Mouse (Mus musculus) heart, embryonic 10.5 days (tissue): ENCODE data around the gene Faap20. TPM values are rescaled to one million over a fixed set of nuclear protein-coding genes. Genes with fewer than 3 reads are reported as not detected.

Experiments used
- DNase-seq: peaks from one replicate; pipeline ENCODE4 v3.0.0-alpha.2; 2017; ENCODE audit warnings: low spot score
- H3K27ac ChIP-seq: fragments of 300-500 bp; sonication (generic); 2 replicates; pipeline ENCODE4 v1.5.1; 2016; ENCODE audit warnings: mild to moderate bottlenecking
- H3K27me3 ChIP-seq: fragments of 300-500 bp; sonication (generic); 2 replicates; pipeline ENCODE4 v1.6.1; 2016; ENCODE audit warnings: mild to moderate bottlenecking; ENCODE audit not compliant: poor library complexity, insufficient read depth, severe bottlenecking
- H3K36me3 ChIP-seq: fragments of 300-500 bp; sonication (generic); 2 replicates; pipeline ENCODE4 v1.6.1; 2016; ENCODE audit warnings: mild to moderate bottlenecking, moderate library complexity
- H3K4me1 ChIP-seq: fragments of 300-500 bp; sonication (generic); 2 replicates; pipeline ENCODE4 v1.6.1; 2016; ENCODE audit warnings: mild to moderate bottlenecking
- H3K4me3 ChIP-seq: fragments of 300-500 bp; sonication (generic); 2 replicates; pipeline ENCODE4 v1.5.1; 2016; ENCODE audit warnings: mild to moderate bottlenecking, moderate library complexity
- H3K9me3 ChIP-seq: fragments of 300-500 bp; sonication (generic); 2 replicates; pipeline ENCODE4 v1.6.1; 2016; ENCODE audit warnings: mild to moderate bottlenecking, moderate library complexity
- WGBS: fragments of 180-500 bp; shearing (Covaris S2); methylation state at CpG from one replicate; pipeline ENCODE4 v1.1.7; 2016; 5-methylcytosine and 5-hydroxymethylcytosine counted together
- polyA plus RNA-seq: library from polyadenylated mRNA; unstranded; fragments of >200 nt; fragmentation: Nextera tagmentation; extraction: Ambion mirVana; gene quantifications from 2 replicates; pipeline ENCODE4 v1.2.1, GENCODE M21; 2016

Gene Faap20
- polyA plus RNA-seq, 1 experiment from 2014 or later, result 87.4 TPM

DNA sequence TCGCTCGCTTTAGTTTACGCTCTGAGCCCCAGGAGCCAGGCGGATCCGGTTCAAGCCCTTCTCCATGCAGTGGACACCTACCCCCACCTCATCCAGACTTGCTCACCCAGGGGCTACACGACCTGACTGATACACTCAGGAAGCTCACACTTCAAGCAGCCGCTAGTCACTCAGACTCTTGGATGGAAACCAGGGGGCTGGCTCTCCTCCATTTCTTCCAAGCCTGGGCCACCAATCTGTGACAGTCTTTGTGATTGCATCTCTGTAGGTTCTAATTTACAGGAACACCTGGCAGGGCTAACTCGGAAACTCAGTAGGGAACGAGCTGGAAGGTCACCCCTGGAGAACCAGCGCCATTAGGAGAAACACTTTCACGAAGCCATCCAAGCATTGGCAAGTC is 38.1 kb downstream of the Faap20 start:
- Histone ChIP-seq H3K4me3 (no peak overlapping the region), H3K36me3 (no peaks in the 10 kb centered on the region), H3K27ac (no peak overlapping the region), H3K4me1 (peaks cover 32% of the 10 kb centered on the region), H3K27me3 (no peaks in the 10 kb centered on the region), H3K9me3 (no peaks in the 10 kb centered on the region)
- 84% methylated on average over 11 of the region's 11 CpGs for WGBS
- no peak for DNase-seq

DNA sequence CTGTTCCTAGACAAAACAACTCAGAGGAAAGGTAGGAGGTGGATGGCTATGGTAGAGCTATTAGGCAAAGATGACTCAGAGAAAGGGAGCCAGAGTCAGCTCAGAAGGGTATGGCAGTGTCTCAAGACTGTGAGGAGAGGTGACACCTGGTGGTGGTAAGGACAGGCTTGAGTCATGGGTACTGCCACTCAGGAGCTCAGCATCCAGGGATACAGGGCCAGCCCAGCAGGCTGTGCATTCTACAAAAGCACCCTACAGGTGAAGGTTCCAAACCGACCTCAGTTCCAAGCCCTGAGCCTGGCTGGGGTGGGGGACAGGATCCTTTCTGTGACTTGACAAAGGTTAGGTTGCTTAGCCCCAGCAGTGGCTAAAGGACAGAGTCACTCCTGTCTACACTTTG is 39.0 kb downstream of the Faap20 start:
- no peak for DNase-seq
- 67% methylated on average over 1 of the region's 1 CpGs for WGBS
- no peaks in the 10 kb centered on the region for H3K27me3 ChIP-seq
- no peaks in the 10 kb centered on the region for H3K36me3 ChIP-seq
- H3K4me1 ChIP-seq, result peaks cover 23% of the 10 kb centered on the region
- H3K4me3 ChIP-seq, result no peak overlapping the region
- H3K9me3 ChIP-seq, result no peaks in the 10 kb centered on the region
- H3K27ac ChIP-seq, result no peak overlapping the region

DNA sequence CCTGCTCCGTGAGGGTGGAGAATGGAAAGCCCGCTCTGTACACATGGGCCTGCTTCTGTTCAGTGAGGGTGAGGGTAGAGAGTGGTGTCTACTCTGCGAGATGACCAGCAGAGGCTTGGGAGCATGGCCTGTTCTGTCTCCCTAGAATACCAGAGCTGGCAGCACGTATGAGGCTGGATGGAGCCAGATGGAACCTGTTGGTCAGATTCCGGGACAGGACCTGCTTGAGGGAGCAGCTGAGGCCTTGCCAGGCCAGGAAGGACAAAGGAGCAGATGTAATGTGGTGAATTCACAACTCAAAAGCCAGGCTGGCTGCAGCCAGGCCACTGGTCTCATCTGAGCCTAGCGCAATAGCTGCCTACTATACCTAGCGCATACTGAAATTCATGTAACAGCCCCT is 40.4 kb downstream of the Faap20 start:
- H3K4me1 ChIP-seq, result peaks cover 13% of the 10 kb centered on the region
- no peaks in the 10 kb centered on the region for H3K27me3 ChIP-seq
- no peaks in the 10 kb centered on the region for H3K9me3 ChIP-seq
- no peak for DNase-seq
- H3K4me3 ChIP-seq, result no peak overlapping the region
- H3K27ac ChIP-seq, result no peak overlapping the region
- WGBS, result 92% methylated on average over 7 of the region's 7 CpGs
- H3K36me3 ChIP-seq, result no peaks in the 10 kb centered on the region

DNA sequence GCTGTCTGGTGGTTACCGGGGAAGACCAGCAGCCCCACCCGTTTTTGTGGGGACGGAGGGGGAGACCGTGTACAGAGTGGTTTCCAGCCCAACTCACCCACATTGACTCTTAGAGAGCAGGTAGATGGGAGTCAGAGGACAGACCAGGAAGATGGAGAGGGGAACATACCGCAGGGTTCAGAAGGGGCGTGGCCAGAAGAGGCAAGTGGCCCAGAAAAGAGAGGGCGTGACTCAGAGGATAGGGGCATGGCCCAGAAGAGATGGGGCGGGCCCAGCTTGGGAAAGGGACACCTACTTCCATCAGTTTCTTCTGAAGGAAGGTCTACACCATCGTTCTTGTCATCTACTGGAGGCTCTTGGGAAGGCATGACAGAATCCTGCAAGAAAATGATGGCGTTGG is 43.3 kb downstream of the Faap20 start:
- Histone ChIP-seq H3K36me3 (no peaks in the 10 kb centered on the region), H3K4me3 (no peak overlapping the region), H3K27ac (no peak overlapping the region), H3K9me3 (no peaks in the 10 kb centered on the region), H3K4me1 (peaks cover 8% of the 10 kb centered on the region), H3K27me3 (no peaks in the 10 kb centered on the region)
- DNase-seq, result no peak
- WGBS, result 75% methylated on average over 10 of the region's 10 CpGs

DNA sequence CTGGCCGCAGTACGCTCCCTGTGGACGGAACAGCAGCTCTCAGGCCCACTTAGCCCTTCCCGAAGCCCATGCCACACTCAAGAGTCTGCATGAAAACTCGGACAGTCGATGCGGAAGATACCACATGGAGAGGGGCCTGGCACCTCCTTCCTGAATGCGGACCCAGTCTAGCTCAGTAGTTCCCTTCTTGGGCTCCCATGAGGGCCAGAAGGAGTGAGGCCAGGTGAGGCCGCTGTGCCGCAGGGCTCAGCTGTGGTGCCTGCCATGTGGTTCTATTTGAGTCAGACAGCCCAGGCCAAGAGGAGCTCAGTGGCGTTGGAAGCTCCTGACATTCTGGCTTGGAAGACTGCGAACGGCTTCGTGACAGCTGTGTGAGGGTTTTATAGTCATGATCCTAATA is 44.8 kb downstream of the Faap20 start:
- no peak overlapping the region for H3K27ac ChIP-seq
- 88% methylated on average over 14 of the region's 14 CpGs for WGBS

DNA sequence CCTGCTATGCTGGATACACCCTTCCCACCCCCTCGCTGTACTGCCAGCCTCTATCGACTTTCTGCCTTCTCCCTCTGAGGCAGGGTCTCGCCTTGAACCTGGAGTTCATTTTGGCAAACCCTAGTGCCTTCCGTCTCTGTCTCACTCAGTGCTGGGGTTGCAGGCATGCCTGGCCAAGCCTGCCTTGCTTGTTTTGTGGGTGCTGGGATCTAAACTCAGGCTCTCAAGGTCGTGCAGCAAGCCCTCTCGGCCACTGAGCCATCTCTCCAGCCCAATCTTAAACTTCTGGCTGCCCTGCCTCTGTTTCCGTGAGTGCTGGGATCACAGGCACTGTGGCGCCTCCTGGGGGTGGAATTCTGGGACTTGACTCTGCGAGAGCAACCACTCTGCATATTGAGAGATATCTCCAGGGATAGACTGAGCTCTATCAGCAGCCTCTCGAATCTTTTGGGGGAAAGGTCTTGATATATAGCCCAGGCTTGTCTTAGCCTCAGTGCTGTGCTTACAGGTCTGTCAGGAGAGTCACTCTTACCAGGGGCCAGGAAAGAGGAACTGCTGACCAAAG is 45.5 kb downstream of the Faap20 start:
- no peak overlapping the region for H3K4me3 ChIP-seq
- 69% methylated on average over 10 of the region's 10 CpGs for WGBS
- peaks cover 8% of the 10 kb centered on the region for H3K4me1 ChIP-seq
- no peaks in the 10 kb centered on the region for H3K9me3 ChIP-seq
- DNase-seq, result no peak
- H3K27ac ChIP-seq, result no peak overlapping the region
- H3K36me3 ChIP-seq, result no peaks in the 10 kb centered on the region
- no peaks in the 10 kb centered on the region for H3K27me3 ChIP-seq

More for the DNA sequence above, 44.8 kb downstream of the Faap20 start:
- Histone ChIP-seq H3K9me3 (no peaks in the 10 kb centered on the region), H3K36me3 (no peaks in the 10 kb centered on the region), H3K4me3 (no peak overlapping the region), H3K27me3 (no peaks in the 10 kb centered on the region), H3K4me1 (peaks cover 8% of the 10 kb centered on the region)
- DNase-seq, result no peak

DNA sequence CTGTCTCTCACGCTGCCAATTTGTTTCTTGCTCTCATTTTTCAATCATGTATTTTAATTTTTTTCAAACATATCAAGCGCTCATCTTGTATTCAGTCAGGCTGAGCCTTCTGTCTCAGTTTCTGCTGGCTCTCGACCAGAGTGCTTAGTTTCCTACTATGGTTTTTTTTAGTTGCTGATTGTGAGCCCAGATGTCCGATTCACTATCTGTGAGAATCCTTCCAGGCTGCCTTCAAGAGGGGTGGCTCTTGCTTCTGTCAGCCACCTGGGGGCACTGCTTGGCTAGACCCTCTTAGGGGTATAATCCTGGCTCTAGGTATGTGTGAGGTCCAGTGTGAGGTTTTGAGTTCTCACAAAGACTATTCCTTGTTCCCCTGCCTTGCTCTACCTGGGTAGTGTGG is 46.4 kb downstream of the Faap20 start:
- Histone ChIP-seq H3K36me3 (no peaks in the 10 kb centered on the region), H3K4me1 (peaks cover 4% of the 10 kb centered on the region), H3K9me3 (no peaks in the 10 kb centered on the region), H3K27ac (no peak overlapping the region), H3K27me3 (no peaks in the 10 kb centered on the region), H3K4me3 (no peak overlapping the region)
- WGBS, result 58% methylated on average over 4 of the region's 4 CpGs
- DNase-seq, result no peak

DNA sequence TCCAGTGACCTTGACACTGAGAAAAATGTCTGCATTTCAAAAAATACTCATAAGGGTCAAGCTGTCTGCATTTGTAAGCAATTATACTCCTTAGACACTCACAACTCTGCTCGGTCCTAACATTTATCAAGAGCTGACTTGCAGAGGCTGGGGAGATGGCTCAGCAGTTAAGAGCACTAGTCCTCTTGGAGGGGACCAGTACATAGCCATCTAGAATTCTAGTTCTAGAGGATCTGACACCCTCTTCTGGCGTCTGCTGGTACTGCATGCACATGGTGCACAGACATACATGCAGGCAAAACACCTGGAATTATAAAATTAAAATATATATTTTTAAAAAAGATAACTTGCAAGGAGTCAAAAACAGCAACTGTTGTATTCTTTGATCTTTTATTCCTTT is 47.5 kb downstream of the Faap20 start:
- DNase-seq, result no peak
- WGBS, result 50% methylated on average over 2 of the region's 2 CpGs
- H3K9me3 ChIP-seq, result no peaks in the 10 kb centered on the region

DNA sequence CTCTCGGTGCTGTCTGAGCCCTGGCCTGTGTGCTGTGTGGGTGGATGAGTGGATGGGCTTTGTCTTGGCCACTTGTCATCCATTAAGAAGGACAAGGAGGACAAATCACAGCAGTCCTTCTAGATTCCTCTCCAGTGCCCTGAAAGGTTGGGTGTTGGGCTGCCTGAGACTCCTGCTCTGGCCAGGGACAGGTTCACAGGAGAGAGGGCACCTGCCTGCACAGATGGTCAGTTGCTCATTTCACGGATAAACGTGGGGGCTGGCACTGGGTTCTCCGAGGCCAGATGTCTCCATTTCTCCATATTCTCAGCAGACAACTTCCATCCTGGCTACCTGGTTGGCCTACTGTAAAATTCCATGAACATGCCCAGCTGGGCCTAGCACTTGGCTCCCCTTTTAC is 49.2 kb downstream of the Faap20 start:
- no peak overlapping the region for H3K4me3 ChIP-seq
- no peak overlapping the region for H3K27ac ChIP-seq
- 82% methylated on average over 4 of the region's 4 CpGs for WGBS
- H3K27me3 ChIP-seq, result no peaks in the 10 kb centered on the region
- H3K4me1 ChIP-seq, result peaks cover 3% of the 10 kb centered on the region; the same call in 1 of the 2 replicates
- no peak for DNase-seq
- no peaks in the 10 kb centered on the region for H3K9me3 ChIP-seq
- no peaks in the 10 kb centered on the region for H3K36me3 ChIP-seq

More for the DNA sequence above, 47.5 kb downstream of the Faap20 start:
- H3K27me3 ChIP-seq, result no peaks in the 10 kb centered on the region
- no peak overlapping the region for H3K4me3 ChIP-seq
- no peak overlapping the region for H3K27ac ChIP-seq
- H3K4me1 ChIP-seq, result peaks cover 1% of the 10 kb centered on the region; the same call in 1 of the 2 replicates
- H3K36me3 ChIP-seq, result no peaks in the 10 kb centered on the region

DNA sequence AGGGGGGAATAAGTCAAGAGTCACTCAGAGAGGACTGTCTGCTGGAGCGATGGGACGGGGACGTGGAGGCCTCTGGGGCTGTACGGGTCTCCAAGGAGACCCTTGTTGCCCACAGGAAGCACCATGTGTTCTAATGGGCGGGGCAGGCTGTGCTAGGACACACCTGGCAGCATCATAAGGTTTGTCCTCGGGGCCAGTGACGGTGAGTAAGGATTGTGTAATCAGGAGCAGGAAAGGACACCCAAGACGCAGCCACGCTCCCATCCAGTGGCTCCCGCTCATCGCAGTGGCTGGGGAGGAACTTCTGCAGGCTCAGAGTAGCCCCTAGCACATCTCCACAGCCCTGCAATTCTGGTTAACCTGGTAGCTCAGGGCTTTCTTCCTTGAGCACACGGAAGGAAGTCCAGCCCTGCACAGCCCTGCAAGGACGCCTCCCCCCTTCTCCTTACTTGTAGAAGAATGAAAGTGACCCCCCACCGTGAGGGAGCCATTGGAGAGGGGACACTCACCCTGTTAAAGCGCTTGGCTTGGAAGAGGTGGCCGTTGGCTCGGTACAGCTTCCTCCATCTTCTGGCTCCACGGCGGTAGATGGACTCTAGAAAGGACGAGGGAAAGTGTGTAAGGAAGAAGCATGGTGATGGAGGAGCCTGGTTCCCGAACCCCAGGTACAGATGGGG is 51.0 kb downstream of the Faap20 start:
- Histone ChIP-seq H3K4me3 (no peak overlapping the region), H3K9me3 (no peaks in the 10 kb centered on the region), H3K27ac (no peak overlapping the region), H3K36me3 (no peaks in the 10 kb centered on the region), H3K27me3 (no peaks in the 10 kb centered on the region), H3K4me1 (peaks cover 6% of the 10 kb centered on the region)
- no peak for DNase-seq
- WGBS, result 82% methylated on average over 21 of the region's 21 CpGs

DNA sequence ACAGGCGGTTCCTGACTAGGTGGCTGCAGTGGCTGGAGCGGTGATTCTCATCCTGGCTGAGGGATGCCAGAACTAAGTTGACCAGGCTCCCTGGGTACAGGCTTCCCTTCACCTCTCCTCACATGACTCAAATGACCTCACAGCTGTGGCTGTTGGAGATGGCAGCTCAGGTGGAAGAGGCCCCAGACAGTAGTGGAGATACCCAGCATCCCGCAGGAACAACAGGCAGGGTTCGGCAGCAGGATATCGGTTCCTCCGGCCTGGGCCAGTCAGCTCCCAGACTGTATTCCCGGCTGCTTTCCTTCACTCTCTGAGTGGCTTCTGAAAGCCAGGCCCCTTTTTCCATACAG is 51.5 kb downstream of the Faap20 start:
- H3K4me3 ChIP-seq, result no peak overlapping the region
- 0 out of 2 replicates have a peak, but pooled peaks cover 5% of the 10 kb centered on the region for H3K27me3 ChIP-seq
- 82% methylated on average over 7 of the region's 7 CpGs for WGBS
- H3K27ac ChIP-seq, result no peak overlapping the region
- no peaks in the 10 kb centered on the region for H3K9me3 ChIP-seq
- no peaks in the 10 kb centered on the region for H3K36me3 ChIP-seq
- H3K4me1 ChIP-seq, result peaks cover 6% of the 10 kb centered on the region
- no peak for DNase-seq

DNA sequence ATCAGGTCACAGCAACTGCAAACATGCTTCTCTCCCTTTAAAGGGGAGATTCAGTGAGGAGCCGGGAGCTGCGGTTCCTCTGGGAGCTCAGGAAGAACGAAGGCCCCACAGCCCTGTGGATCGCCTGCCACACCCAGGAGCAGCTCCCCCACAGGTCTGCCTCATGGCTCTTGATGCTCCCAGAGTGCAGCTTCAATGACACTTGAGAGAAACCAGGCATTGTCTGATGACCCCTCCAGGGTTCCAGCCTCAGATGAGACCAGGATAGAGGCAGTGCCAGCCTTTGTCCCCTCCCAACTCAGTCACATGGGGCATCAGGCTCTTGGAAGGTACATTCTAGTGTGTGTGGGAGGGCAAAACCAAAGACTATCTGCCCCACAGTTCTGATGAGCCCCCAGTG is 52.4 kb downstream of the Faap20 start:
- DNase-seq, result no peak
- WGBS, result 23% methylated on average over 4 of the region's 4 CpGs
- peaks cover 13% of the 10 kb centered on the region; the same call in 1 of the 2 replicates for H3K27me3 ChIP-seq
- H3K36me3 ChIP-seq, result no peaks in the 10 kb centered on the region
- H3K4me1 ChIP-seq, result peaks cover 14% of the 10 kb centered on the region
- H3K27ac ChIP-seq, result no peak overlapping the region
- H3K4me3 ChIP-seq, result no peak overlapping the region
- H3K9me3 ChIP-seq, result no peaks in the 10 kb centered on the region

DNA sequence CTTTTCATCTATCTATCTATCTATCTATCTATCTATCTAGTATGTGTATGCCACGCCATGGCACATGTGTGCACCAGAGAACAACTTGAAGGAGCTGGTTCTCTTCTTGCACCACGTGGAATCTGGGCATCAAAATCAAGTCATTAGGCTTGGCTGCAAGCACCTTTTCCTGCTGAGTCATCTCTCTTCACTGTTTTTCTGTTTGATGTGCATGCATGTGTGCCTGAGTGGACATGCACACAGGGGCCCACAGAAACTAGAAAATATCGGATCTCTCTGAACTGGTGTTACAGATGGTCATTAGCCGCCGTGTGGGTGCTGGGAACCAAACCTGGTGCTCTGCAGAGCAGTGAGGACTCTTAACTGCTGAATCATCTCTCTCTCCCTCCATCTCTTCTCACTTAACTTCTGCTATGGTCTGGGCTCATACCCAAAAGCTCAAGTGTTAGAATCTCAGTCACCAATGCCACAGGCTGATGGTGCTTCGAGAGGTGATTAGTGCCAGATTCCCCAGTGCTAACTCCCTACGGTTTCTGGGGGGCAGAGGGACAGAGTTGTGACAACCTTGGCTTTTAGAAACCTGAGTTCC is 55.0 kb downstream of the Faap20 start:
- WGBS, result 83% methylated on average over 7 of the region's 7 CpGs
- peaks cover 17% of the 10 kb centered on the region; the same call in 1 of the 2 replicates for H3K27me3 ChIP-seq
- no peaks in the 10 kb centered on the region for H3K9me3 ChIP-seq
- no peak overlapping the region for H3K4me3 ChIP-seq
- peaks cover 29% of the 10 kb centered on the region for H3K4me1 ChIP-seq
- no peak for DNase-seq
- H3K36me3 ChIP-seq, result no peaks in the 10 kb centered on the region
- H3K27ac ChIP-seq, result no peak overlapping the region
